Mouse (Mus musculus): ENCODE results near the gene Arhgef10l. TPM values are rescaled to one million over a fixed set of nuclear protein-coding genes. Genes with fewer than 3 reads are reported as not detected.

The Arhgef10l gene
- total RNA-seq, 2 experiments from 2014 or later: 50.9 to 66.3 TPM

- intact Hi-C loops (cut with DNase I): no loop called here
- TF ChIP-seq CTCF (IDR thresholded peaks at IDR 0.05): no peak
- DNase-seq: peak; percentile 50
- peak overlapping the region; percentile 91 for H3K4me3 ChIP-seq
- peak overlapping the region; percentile 98 for H3K27ac ChIP-seq
Observed at GRCm38 (mm10) chr4:140701716-140702561, 36.1 kb upstream of the Arhgef10l start.

- Histone ChIP-seq H3K4me3 (peak overlapping the region; percentile 91), H3K27ac (peak overlapping the region; percentile 98)
- intact Hi-C loops (cut with DNase I): no loop called here
- peak; percentile 67 for TF ChIP-seq CTCF (IDR thresholded peaks at IDR 0.05)
- peak; percentile 91 for DNase-seq
Observed at GRCm38 (mm10) chr4:140701049-140701715, 35.4 kb upstream of the Arhgef10l start.

GRCm38 (mm10) chr4:140700269-140701018 is 34.6 kb upstream of the Arhgef10l start, which contains the start of gene Rcc2:
Rcc2 (plus strand) TSS chr4:140700541.
- DNase-seq: peak; percentile 45
- H3K27ac ChIP-seq: peak within 1 kb of the TSS; percentile 98
- H3K4me3 ChIP-seq: peak within 1 kb of the TSS; percentile 91
- intact Hi-C loops (cut with DNase I): no loop called here
- TF ChIP-seq CTCF (IDR thresholded peaks at IDR 0.05): no peak

- TF ChIP-seq CTCF (IDR thresholded peaks at IDR 0.05): no peak
- H3K4me3 ChIP-seq: peak overlapping the region; percentile 91
- H3K27ac ChIP-seq: peak overlapping the region; percentile 98
- intact Hi-C loops (cut with DNase I): loop anchor here (2.0 kb wide), 1 partner anchor 15 kb away; no protein-coding TSS in a partner anchor
- DNase-seq: peak; percentile 84
Observed at GRCm38 (mm10) chr4:140699441-140700127, 33.8 kb upstream of the Arhgef10l start.

- intact Hi-C loops (cut with DNase I): no loop called here
- Histone ChIP-seq H3K27ac (no peak overlapping the region), H3K4me3 (no peak overlapping the region)
- TF ChIP-seq CTCF (IDR thresholded peaks at IDR 0.05): no peak
- DNase-seq: no peak
Observed at GRCm38 (mm10) chr4:140695675-140696585, 30.1 kb upstream of the Arhgef10l start.

GRCm38 (mm10) chr4:140695146-140695545 is 29.3 kb upstream of the Arhgef10l start:
- no peak for DNase-seq
- intact Hi-C loops (cut with DNase I): no loop called here
- Histone ChIP-seq H3K4me3 (no peak overlapping the region), H3K27ac (no peak overlapping the region)
- no peak for TF ChIP-seq CTCF (IDR thresholded peaks at IDR 0.05)

GRCm38 (mm10) chr4:140694551-140695060 is 28.8 kb upstream of the Arhgef10l start:
- intact Hi-C loops (cut with DNase I): no loop called here
- TF ChIP-seq CTCF (IDR thresholded peaks at IDR 0.05): no peak
- Histone ChIP-seq H3K27ac (no peak overlapping the region), H3K4me3 (no peak overlapping the region)
- no peak for DNase-seq

GRCm38 (mm10) chr4:140693513-140693912 is 27.7 kb upstream of the Arhgef10l start:
- intact Hi-C loops (cut with DNase I): no loop called here
- no peak for TF ChIP-seq CTCF (IDR thresholded peaks at IDR 0.05)
- no peak for DNase-seq
- H3K4me3 ChIP-seq: no peak overlapping the region
- no peak overlapping the region for H3K27ac ChIP-seq

GRCm38 (mm10) chr4:140691481-140691880 is 25.7 kb upstream of the Arhgef10l start:
- no peak for TF ChIP-seq CTCF (IDR thresholded peaks at IDR 0.05)
- no peak for DNase-seq
- H3K4me3 ChIP-seq: no peak overlapping the region
- intact Hi-C loops (cut with DNase I): no loop called here
- no peak overlapping the region for H3K27ac ChIP-seq

GRCm38 (mm10) chr4:140689873-140690655 is 24.3 kb upstream of the Arhgef10l start:
- TF ChIP-seq CTCF (IDR thresholded peaks at IDR 0.05): no peak
- DNase-seq: no peak
- Histone ChIP-seq H3K27ac (no peak overlapping the region), H3K4me3 (no peak overlapping the region)
- intact Hi-C loops (cut with DNase I): no loop called here
